Mouse (Mus musculus) G1E (cell line): Measurements from ENCODE around the gene Tnfrsf23. TPM values are rescaled to one million over a fixed set of nuclear protein-coding genes. Genes with fewer than 3 reads are reported as not detected.

Experiments
- ATAC-seq: 2 replicates; pipeline ENCODE4 v1.8.0; 2016; ENCODE audit warnings: mild to moderate bottlenecking; ENCODE audit not compliant: insufficient number of reproducible peaks, poor library complexity, low FRiP score, severe bottlenecking; ENCODE audit errors: extremely low read depth
- DNase-seq: peaks from one replicate; pipeline ENCODE4 v3.0.0; 2012; ENCODE audit warnings: low spot score
- H3K27me3 ChIP-seq: 2 replicates; pipeline ENCODE4 v1.6.1; 2012; ENCODE audit warnings: mild to moderate bottlenecking, low read length, inconsistent platforms; ENCODE audit not compliant: insufficient read depth
- H3K36me3 ChIP-seq: replicated peaks from 2 replicates; pipeline ENCODE3; 2012; ENCODE audit warnings: mild to moderate bottlenecking, inconsistent platforms
- H3K4me1 ChIP-seq: 2 replicates; pipeline ENCODE4 v1.6.1; 2012; ENCODE audit warnings: low read depth, low read length, inconsistent platforms, mixed read lengths; ENCODE audit not compliant: insufficient read depth
- H3K4me3 ChIP-seq: 2 replicates; pipeline ENCODE4 v1.5.1; 2012; ENCODE audit warnings: low read depth, mild to moderate bottlenecking, inconsistent platforms, low read length, moderate library complexity, mixed read lengths
- H3K9me3 ChIP-seq: replicated peaks from 2 replicates; pipeline ENCODE4 v1.6.1; 2012; ENCODE audit warnings: inconsistent platforms
- CTCF ChIP-seq: IDR thresholded peaks from 2 replicates; pipeline ENCODE4 v1.5.1; 2012; ENCODE audit warnings: low read depth, low read length, inconsistent platforms, mixed read lengths
- GATA1 ChIP-seq: IDR thresholded peaks from 2 replicates; pipeline ENCODE4 v1.6.1; 2012; ENCODE audit warnings: borderline replicate concordance, low read length, inconsistent platforms, mixed read lengths
- GATA2 ChIP-seq: IDR thresholded peaks from 2 replicates; pipeline ENCODE4 v1.6.1; 2012; ENCODE audit warnings: low read depth, low read length, inconsistent platforms, borderline replicate concordance
- POLR2AphosphoS5 ChIP-seq: IDR thresholded peaks from 2 replicates; pipeline ENCODE4 v1.6.1; 2012; ENCODE audit warnings: low read depth, low read length, inconsistent platforms; ENCODE audit not compliant: insufficient replicate concordance
- TAL1 ChIP-seq: conservative IDR thresholded peaks from 2 replicates; pipeline ENCODE4 v1.6.1; 2012; ENCODE audit warnings: low read depth, low read length, inconsistent platforms, mixed read lengths
- polyA plus RNA-seq: library from polyadenylated mRNA; stranded (reverse); fragments of >175 nt; gene quantifications from 2 replicates; pipeline ENCODE4 v1.2.3, GENCODE M21; 2012
- total RNA-seq, 2 experiments: library from RNA; stranded (forward) in 1 of 2; stranded (reverse) in 1 of 2; fragments of 200-1000 nt in 1 of 2; fragments of >200 nt in 1 of 2; fragmentation: Nextera tagmentation in 1 of 2; gene quantifications; 2 replicates each; pipeline ENCODE4 v1.2.3; 2014 to 2017

The Tnfrsf23 gene
- total and polyA plus RNA-seq, 3 experiments = 0.16 TPM; not detected in 2

GRCm38 (mm10) chr7:143713421-143713820, 27.7 kb upstream of the Tnfrsf23 start:
- H3K4me1 ChIP-seq = no peaks in the 10 kb centered on the region
- peaks cover 18% of the 10 kb centered on the region for H3K27me3 ChIP-seq
- no peak for TF ChIP-seq CTCF
- no peak for TF ChIP-seq GATA1
- no peak for TF ChIP-seq POLR2AphosphoS5
- TF ChIP-seq TAL1 = no peak
- no peak for TF ChIP-seq GATA2
- DNase-seq (no peak), ATAC-seq (no peak)
- no peaks in the 10 kb centered on the region for H3K9me3 ChIP-seq
- no peak overlapping the region for H3K4me3 ChIP-seq
- no peaks in the 10 kb centered on the region for H3K36me3 ChIP-seq

GRCm38 (mm10) chr7:143712771-143713348, 27.2 kb upstream of the Tnfrsf23 start:
- ATAC-seq = no peak
- Histone ChIP-seq H3K27me3 (peaks cover 18% of the 10 kb centered on the region), H3K4me3 (no peak overlapping the region), H3K36me3 (no peaks in the 10 kb centered on the region), H3K9me3 (no peaks in the 10 kb centered on the region), H3K4me1 (no peaks in the 10 kb centered on the region)
- no peak for DNase-seq
- TF ChIP-seq GATA1 (no peak), CTCF (no peak), POLR2AphosphoS5 (no peak), TAL1 (no peak), GATA2 (no peak)

GRCm38 (mm10) chr7:143712023-143712422, 26.4 kb upstream of the Tnfrsf23 start:
- TF ChIP-seq POLR2AphosphoS5 (no peak), GATA2 (no peak), GATA1 (no peak), TAL1 (no peak), CTCF (no peak)
- H3K36me3 ChIP-seq = no peaks in the 10 kb centered on the region
- peaks cover 18% of the 10 kb centered on the region for H3K27me3 ChIP-seq

GRCm38 (mm10) chr7:143711381-143711780, 25.7 kb upstream of the Tnfrsf23 start:
- Histone ChIP-seq H3K4me3 (no peak overlapping the region), H3K36me3 (no peaks in the 10 kb centered on the region), H3K9me3 (no peaks in the 10 kb centered on the region), H3K4me1 (no peaks in the 10 kb centered on the region), H3K27me3 (peaks cover 18% of the 10 kb centered on the region)
- DNase-seq = no peak
- ATAC-seq = no peak
- TF ChIP-seq CTCF (no peak), POLR2AphosphoS5 (no peak), TAL1 (no peak), GATA1 (no peak), GATA2 (no peak)

More at GRCm38 (mm10) chr7:143712023-143712422, 26.4 kb upstream of the Tnfrsf23 start:
- DNase-seq (no peak), ATAC-seq (no peak)
- H3K4me3 ChIP-seq = no peak overlapping the region
- H3K9me3 ChIP-seq = no peaks in the 10 kb centered on the region
- H3K4me1 ChIP-seq = no peaks in the 10 kb centered on the region

GRCm38 (mm10) chr7:143709395-143709794, 23.7 kb upstream of the Tnfrsf23 start:
- ATAC-seq = no peak
- no peak for TF ChIP-seq GATA1
- no peak for TF ChIP-seq POLR2AphosphoS5
- no peak for TF ChIP-seq CTCF
- TF ChIP-seq GATA2 = no peak
- no peak for TF ChIP-seq TAL1
- Histone ChIP-seq H3K9me3 (no peaks in the 10 kb centered on the region), H3K27me3 (peaks cover 25% of the 10 kb centered on the region), H3K4me3 (no peak overlapping the region), H3K36me3 (no peaks in the 10 kb centered on the region), H3K4me1 (no peaks in the 10 kb centered on the region)
- no peak for DNase-seq

- ATAC-seq = peak; percentile 63; the same call in 1 of the 2 replicates
- TF ChIP-seq CTCF (peak; percentile 99), TAL1 (no peak)
- peak; percentile 52 for DNase-seq
These were observed 21.2 kb upstream of the Tnfrsf23 start for GRCm38 (mm10) chr7:143706697-143707438.

More at GRCm38 (mm10) chr7:143706697-143707438, 21.2 kb upstream of the Tnfrsf23 start:
- peaks cover 43% of the 10 kb centered on the region for H3K27me3 ChIP-seq
- H3K4me1 ChIP-seq = no peaks in the 10 kb centered on the region
- no peaks in the 10 kb centered on the region for H3K9me3 ChIP-seq
- no peaks in the 10 kb centered on the region for H3K36me3 ChIP-seq
- H3K4me3 ChIP-seq = no peak overlapping the region
